Mouse (Mus musculus): ENCODE measurements around the gene Pgc. TPM values are rescaled to one million over a fixed set of nuclear protein-coding genes. Genes with fewer than 3 reads are reported as not detected.

Pgc gene
- polyA plus RNA-seq, 1 experiment from 2014 or later = not detected

Other genes starting within 250 kb of the Pgc start
- gene Taf8, start 224.6 kb upstream of the Pgc start, polyA plus RNA-seq (2016; fragmentation: Nextera tagmentation; extraction: Ambion mirVana) = 39.0 and 40.3 TPM in 2 replicates
- 323 and 348 TPM in 2 replicates for gene Ccnd3, start 221.8 kb upstream of the Pgc start, polyA plus RNA-seq (2016; fragmentation: Nextera tagmentation; extraction: Ambion mirVana)
- gene Bysl, start 115.3 kb upstream of the Pgc start, polyA plus RNA-seq (2016; fragmentation: Nextera tagmentation; extraction: Ambion mirVana) = 28.3 and 28.4 TPM in 2 replicates
- 47.8 and 48.9 TPM in 2 replicates for gene Med20, start 115.3 kb upstream of the Pgc start, polyA plus RNA-seq (2016; fragmentation: Nextera tagmentation; extraction: Ambion mirVana)
- 2.3 and 2.6 TPM in 2 replicates for gene Gm20517, start 115.3 kb upstream of the Pgc start, polyA plus RNA-seq (2016; fragmentation: Nextera tagmentation; extraction: Ambion mirVana)
- 8.1 and 8.9 TPM in 2 replicates for gene Usp49, start 96.2 kb upstream of the Pgc start, polyA plus RNA-seq (2016; fragmentation: Nextera tagmentation; extraction: Ambion mirVana)
- 394 and 437 TPM in 2 replicates for gene Tomm6, start 38.5 kb upstream of the Pgc start, polyA plus RNA-seq (2016; fragmentation: Nextera tagmentation; extraction: Ambion mirVana)
- gene Frs3, start 37.8 kb upstream of the Pgc start, polyA plus RNA-seq (2016; fragmentation: Nextera tagmentation; extraction: Ambion mirVana) = 8.9 TPM in 2 replicates
- 0.42 and 0.54 TPM in 2 replicates for gene Gm21981, start 32.4 kb upstream of the Pgc start, polyA plus RNA-seq (2016; fragmentation: Nextera tagmentation; extraction: Ambion mirVana)
- 1.6 TPM in 1 of 2 replicates, not detected in the other for gene Prickle4, start 32.1 kb upstream of the Pgc start, polyA plus RNA-seq (2016; fragmentation: Nextera tagmentation; extraction: Ambion mirVana)
- 8.6 and 8.8 TPM in 2 replicates for gene Tfeb, start 10.2 kb downstream of the Pgc start, polyA plus RNA-seq (2016; fragmentation: Nextera tagmentation; extraction: Ambion mirVana)
- 32.1 and 44.7 TPM in 2 replicates for gene Mdfi, start 107.8 kb downstream of the Pgc start, polyA plus RNA-seq (2016; fragmentation: Nextera tagmentation; extraction: Ambion mirVana)
- 35.1 and 41.5 TPM in 2 replicates for gene Foxp4, start 197.8 kb downstream of the Pgc start, polyA plus RNA-seq (2016; fragmentation: Nextera tagmentation; extraction: Ambion mirVana)